Mouse (Mus musculus) thymus, postnatal 36 days (tissue): ENCODE measurements around the gene Lgals3.
A peak's percentile ranks its signal among the peaks of the same experiment; 100 is the strongest.
"Not testable (repeated sequence)": the region's sequence is repeated elsewhere in the genome, so short reads cannot be mapped to it uniquely, and the experiment has no call there.

ENCODE experiments used
- DNase-seq, 2 experiments: peaks; one replicate each; pipeline ENCODE4 v3.0.0; 2022; ENCODE audit warnings: mixed read lengths in 2 of 2

The Lgals3 gene

DNA sequence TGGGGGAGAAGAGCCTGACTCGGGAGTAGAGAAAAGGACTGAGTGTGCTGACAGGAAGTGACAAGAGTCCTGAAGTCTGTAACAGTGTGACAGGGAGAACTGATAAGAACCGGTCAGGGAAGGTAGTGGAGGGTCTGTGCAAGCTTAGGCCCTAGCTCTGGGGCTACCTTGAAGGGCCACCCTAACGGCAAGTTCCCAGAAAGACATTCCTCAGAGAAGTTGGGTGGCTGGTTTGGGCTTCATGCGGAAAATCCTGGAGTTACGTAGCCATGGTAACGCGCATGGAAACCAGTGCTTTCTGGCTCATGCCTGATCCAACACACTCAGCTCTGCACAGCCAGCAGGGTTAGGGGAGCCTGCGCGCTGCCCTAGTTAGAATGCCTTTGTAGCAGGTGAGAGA is at the start of gene Lgals3:
Lgals3 (plus strand) TSS at position 291 of the 400 bp plus-strand sequence.
- DNase-seq: peak in 1 of 2 experiments; percentile 17

- DNase-seq: no peak
Measured at GRCm38 (mm10) chr14:47319362-47319761, 48.2 kb upstream of the Lgals3 start.

GRCm38 (mm10) chr14:47321581-47321980 is 46.0 kb upstream of the Lgals3 start:
- DNase-seq: not testable (repeated sequence)

DNA sequence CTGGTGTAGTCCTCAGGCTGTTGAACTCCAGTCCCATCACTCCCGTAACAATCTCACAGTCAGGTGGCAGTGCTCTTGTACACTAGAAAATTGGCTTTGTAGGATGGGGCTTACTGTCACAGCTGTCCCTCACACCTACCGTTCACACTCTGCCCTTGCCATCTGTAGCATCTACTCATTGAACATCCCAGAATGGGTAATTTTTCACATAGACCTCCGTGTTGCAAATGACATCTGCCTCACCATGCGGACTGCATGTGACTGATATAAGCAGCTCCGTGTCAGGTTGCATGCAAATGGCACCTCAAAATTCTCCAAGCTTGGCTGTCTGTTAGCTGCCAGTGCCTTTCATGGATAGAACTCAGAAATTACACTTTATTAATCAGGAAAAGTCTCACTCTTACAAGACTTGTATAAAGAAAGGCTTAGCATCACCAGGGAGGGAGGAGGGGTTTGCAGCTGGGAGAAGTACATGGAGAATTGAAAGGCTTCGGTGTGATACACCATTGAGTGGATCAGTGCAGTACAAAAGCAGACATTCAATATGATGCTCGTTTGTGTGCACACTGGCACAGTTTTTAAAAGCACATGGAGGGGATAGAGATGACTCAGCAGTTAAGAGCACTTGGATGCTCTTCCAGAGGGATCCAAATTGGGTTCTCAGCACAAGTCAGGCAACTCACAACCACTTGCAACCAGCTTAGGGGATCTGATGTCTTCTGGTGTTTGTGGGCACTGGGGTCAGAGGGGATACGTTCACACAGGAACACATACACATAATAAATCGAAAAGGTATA is 41.4 kb upstream of the Lgals3 start:
- no peak for DNase-seq

DNA sequence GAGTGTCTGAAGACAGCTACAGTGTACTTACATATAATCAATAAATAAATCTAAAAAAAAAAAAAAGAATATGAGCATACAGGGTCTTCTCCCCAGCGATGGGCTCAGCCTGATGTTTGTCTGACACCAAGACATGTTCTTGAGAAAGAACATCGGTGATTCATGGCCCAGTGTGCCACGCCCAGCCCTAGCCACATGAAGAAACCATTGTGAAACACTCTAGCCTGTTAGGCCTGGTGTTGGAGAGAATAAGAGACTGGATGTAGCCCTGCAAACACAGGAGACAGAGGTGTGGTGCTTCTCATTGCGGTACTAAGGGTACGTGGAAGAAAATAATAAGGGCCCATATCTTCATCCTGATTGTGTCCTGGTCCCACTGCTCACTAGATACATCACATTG is 40.2 kb upstream of the Lgals3 start:
- DNase-seq: no peak

DNA sequence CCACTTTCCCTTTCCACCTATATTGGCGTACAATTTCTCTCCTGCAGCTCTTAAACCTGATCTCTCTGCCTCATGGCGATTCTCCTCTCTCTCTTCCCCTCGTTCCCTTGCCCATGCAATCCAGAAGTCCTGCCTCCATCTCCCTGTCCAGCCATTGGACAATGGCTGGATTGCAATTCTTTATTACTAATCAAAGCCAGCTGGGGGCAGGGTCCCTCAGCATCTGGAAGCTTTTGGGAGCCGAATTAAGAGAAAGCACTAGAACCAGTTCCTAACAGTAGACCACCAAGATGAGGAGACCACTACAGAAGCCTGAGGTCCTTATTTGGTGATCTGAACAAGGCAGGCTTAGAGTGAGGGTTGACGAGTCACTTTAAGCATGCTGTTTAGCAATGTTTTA is 35.6 kb upstream of the Lgals3 start:
- DNase-seq: no peak

GRCm38 (mm10) chr14:47334819-47335218 is 32.7 kb upstream of the Lgals3 start:
- DNase-seq: peak; percentile 52 to 65

DNA sequence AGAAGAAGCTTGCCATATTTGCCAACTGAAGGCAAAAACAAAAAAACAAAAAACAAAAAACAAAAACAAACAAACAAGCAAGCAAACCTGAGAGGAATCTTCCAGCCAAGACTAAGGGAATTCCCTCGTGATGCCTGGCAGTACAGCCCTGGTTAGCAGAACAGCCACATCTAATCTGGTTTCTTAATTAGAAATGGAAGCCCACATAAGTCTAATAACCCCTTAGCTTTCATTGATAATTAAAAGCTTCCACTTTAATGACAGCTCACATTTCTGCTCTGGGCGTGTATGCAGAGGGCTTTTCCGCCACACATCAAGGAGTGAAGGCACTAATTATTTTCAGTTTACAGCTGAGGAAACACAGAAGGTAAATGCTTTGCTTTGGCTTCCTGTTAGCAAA is 32.3 kb upstream of the Lgals3 start:
- no peak for DNase-seq

- DNase-seq: no peak
Measured at GRCm38 (mm10) chr14:47340231-47340925, 27.2 kb upstream of the Lgals3 start.

- DNase-seq: no peak
Measured at GRCm38 (mm10) chr14:47341811-47342291, 25.7 kb upstream of the Lgals3 start.

DNA sequence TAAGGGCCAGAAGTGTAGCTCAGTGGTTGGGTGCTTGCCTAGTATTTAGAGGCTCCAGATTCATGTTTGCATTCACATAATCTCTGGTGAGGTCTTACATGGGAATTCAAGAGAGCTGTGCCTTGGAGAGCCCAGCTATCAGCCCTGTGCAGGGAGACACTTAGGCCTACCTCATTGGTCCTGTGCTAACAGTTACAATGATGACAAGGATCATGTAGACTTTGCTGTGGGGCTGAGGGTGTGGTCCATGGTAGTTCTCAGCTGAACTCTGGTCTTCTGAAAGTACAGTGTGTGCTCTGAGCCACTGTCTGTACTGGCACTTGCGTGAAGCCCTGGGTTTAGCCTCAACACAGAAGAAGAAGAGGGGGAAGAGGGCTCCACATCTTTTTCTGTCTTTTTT is 20.8 kb upstream of the Lgals3 start:
- no peak for DNase-seq

DNA sequence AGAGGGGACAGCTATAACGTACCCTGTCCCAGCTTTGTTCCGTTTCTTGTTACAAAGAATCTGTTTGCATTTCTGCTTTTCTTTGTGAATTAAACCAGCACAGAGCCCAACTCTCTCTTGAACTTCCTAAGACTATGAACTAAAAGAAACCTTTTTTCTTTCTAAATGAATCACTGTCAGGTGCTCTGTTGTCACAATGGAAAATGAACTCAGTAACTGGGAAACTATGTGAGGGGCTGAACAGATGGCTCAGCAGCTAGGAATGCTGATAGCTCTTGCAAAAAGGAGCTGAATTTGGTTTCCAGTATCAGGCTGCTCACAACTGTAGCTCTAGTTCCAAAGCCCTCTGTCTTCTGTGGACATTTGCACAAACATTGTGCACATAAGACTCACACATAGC is 16.6 kb upstream of the Lgals3 start:
- no peak for DNase-seq

- DNase-seq: no peak
Measured at GRCm38 (mm10) chr14:47352272-47352671, 15.3 kb upstream of the Lgals3 start.

DNA sequence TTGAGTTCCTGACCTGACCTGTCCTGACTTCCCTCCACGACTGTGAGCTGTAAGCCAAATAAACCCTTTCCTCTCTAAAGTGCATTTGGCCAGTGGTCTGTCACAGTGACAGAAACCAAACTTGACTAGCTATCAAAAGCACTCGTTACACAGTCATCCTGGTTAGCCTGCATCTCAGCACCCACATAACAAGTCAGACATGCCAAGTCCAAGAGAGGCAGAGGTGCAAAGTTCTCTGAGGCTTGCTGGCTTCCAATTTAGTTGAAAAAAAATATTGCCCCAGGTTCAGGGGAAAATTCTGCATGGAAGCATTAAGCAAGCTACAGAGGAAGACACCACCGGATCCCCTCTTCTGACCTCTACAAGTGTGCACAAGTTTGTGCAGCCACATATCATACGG is 14.3 kb upstream of the Lgals3 start:
- DNase-seq: no peak

GRCm38 (mm10) chr14:47354111-47354577 is 13.4 kb upstream of the Lgals3 start:
- DNase-seq: peak in 1 of 2 experiments; percentile 28

DNA sequence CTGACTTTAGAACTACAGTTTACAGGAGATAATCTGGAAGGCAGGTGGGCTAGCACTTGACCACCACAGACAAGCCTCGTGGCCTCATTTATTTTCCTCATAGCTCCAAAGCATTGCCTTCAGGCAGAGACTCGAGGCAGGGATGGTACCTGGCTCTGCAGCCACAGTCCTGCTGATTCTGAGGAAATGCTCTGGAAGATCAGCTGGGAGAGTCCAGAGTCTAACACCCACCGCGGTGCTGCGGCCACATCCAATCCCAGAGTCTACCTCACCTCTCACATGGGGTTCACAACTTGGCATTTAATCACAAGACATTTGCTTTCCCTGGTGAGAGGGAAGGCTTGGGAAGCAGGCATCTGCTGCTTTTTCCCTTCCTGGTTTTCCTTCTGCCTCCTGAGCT is 12.6 kb upstream of the Lgals3 start:
- DNase-seq: no peak

DNA sequence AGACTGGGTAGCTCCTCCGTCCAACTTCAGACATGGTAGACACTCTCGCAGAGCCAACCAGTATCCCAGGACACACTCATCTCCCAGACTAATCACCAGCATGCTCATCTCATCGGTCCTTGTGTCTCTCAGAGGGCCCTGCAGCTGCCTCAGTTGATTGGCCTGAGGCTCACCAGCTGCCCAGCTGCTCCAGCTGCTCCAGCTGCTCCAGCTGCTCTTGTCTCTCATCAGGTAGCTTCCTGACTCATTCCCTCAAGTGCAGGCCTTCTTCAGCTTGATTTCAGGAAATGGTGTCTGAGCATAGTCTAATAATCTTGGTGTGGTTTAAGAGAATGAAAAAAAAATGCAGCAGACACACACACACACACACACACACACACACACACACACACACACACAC is 10.9 kb upstream of the Lgals3 start:
- no peak for DNase-seq

DNA sequence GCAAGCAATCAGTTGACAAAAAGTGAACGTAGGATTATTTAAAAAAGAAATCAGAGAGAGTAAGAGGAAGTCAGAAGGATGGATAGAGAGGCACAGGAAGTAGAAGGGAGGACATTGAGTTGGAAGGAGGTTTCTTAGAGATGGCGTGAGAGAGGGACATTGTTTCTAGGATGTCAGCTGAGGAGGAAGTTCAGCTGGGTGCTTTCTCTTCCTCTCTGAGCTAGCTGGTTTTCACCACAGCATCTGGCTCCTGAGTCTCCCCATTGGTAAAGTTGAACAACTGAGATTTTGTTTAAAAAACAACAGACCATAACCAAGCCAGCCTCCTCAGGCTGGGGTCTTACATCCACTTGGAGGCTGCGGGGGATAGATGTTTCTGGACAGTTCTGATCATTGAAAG is 7.9 kb upstream of the Lgals3 start:
- no peak for DNase-seq

GRCm38 (mm10) chr14:47361418-47361817 is 6.1 kb upstream of the Lgals3 start:
- DNase-seq: no peak

DNA sequence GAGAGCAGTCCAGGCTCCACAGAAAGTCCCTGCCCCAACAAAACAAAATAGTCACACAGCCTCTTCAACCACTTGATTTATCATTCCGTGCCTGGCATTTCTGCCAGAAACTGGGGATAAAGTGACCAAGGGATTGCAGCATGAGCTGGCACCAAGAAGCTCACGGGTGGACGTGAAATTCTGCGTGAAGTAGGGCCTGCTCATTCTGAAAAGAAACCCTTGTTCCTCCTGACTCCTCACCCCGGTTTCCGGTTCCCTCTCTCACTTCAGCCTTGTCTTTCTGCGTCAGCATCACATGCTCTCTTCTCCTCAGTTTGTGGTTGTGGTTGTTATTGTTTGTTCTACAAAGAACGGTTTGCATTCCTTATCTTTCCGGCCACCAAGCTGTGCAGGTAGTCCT is 5.7 kb upstream of the Lgals3 start:
- no peak for DNase-seq

GRCm38 (mm10) chr14:47364742-47365449 is 2.7 kb upstream of the Lgals3 start:
- DNase-seq: peak; percentile 36 to 54

GRCm38 (mm10) chr14:47366881-47367321 is 650 bp upstream of the Lgals3 start:
- peak; percentile 24 to 35 for DNase-seq

GRCm38 (mm10) chr14:47369741-47370140 is 2.2 kb downstream of the Lgals3 start:
- peak; percentile 19 to 60 for DNase-seq
